Mouse (Mus musculus): ENCODE measurements around the gene Suclg2.

The Suclg2 gene

GRCm38 (mm10) chr6:95446151-95446550 is 272.4 kb downstream of the Suclg2 start:
- no peak for DNase-seq (ENCODE audit: low spot score)

- peak; percentile 4 for DNase-seq (ENCODE audit: low spot score)
These were observed 273.6 kb downstream of the Suclg2 start for GRCm38 (mm10) chr6:95445036-95445435.
